Mouse (Mus musculus): Measurements from ENCODE around the gene Atad5.
"Not testable (repeated sequence)": the region's sequence is repeated elsewhere in the genome, so short reads cannot be mapped to it uniquely, and the experiment has no call there.

The Atad5 gene

DNA sequence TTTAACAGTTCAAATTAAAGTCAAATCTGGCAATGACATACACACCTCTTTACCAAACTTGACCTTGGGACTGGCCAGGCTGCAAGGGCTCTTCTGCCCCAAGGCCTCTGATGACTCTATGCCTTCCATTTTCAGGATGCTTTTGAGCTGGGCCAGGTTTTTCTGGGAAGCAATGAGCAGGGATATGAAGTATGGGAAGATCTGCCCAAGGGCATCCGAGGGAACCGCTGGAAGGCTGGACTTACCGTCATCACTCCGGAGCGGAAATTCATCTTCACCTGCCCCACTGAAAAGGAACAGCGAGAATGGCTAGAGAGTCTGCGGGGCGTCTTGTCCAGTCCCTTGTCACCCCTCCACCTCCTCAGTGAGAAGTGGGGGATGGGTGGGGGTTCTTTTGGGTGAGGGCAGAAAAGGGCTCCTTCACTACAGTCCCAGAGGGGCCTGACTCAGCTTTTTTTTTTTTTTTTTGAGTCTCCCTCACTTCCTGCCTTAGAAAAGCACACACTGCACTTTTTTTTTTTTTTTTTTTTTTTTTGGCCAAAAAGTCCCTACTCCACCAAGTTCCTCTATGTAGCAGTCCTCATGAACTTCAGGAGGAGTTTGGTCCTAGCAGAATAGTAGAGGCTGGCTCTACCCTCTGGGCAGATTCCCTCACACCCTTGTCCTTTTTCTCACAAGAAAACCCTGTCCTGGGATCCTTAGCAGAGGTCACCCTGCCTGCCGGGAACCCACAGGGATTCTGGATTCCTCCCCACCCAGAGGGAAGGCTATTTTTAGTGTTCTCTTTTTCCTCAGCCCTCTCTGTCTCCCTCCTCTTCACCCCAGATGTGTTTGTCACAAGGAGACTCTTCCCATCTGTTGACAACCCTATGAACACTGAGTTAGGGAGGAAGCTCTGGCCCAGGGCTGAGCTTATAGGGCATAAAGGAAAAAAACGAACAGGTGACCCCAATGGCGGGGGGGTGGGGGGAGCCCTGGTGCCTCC is 88.0 kb downstream of the Atad5 start:
- no peak for ATAC-seq (ENCODE audit: insufficient number of reproducible peaks, low FRiP score, low TSS enrichment)

- no peak for ATAC-seq (ENCODE audit: insufficient number of reproducible peaks, low FRiP score, low TSS enrichment)
Measured at GRCm38 (mm10) chr11:80178316-80178715, 89.1 kb downstream of the Atad5 start.

- ATAC-seq (ENCODE audit: insufficient number of reproducible peaks, low FRiP score, low TSS enrichment) = no peak
Measured at GRCm38 (mm10) chr11:80181021-80181749, 92.0 kb downstream of the Atad5 start.

DNA sequence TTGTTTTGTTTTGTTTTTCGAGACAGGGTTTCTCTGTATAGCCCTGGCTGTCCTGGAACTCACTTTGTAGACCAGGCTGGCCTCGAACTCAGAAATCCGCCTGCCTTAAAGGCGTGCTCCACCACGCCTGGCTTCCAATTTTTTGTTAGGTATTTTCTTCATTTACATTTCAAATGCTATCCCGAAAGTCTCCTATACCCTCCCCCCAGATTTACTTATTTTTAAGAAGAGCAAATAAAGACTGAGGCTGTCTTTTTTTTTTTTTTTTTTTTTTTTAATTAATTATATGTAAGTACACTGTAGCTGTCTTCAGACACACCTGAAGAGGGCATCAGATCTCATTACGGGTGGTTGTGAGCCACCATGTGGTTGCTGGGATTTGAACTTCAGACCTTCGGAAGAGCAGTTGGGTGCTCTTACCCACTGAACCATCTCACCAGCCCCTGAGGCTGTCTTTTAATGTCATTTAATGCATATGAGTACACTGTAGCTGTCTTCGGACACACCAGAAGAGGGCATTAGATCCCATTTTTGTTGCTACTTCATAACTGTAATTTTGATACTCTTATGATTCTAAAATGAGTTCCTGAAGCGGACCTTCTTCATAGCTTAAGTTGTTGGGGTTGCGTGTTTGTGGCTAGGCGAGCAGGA is 94.0 kb downstream of the Atad5 start:
- ATAC-seq (ENCODE audit: insufficient number of reproducible peaks, low FRiP score, low TSS enrichment) = not testable (repeated sequence)

GRCm38 (mm10) chr11:80183705-80184255 is 94.6 kb downstream of the Atad5 start, which contains the start of gene Rnf135:
Rnf135 (plus strand) TSS chr11:80183851.
- peak; percentile 94 for ATAC-seq (ENCODE audit: insufficient number of reproducible peaks, low FRiP score, low TSS enrichment)

DNA sequence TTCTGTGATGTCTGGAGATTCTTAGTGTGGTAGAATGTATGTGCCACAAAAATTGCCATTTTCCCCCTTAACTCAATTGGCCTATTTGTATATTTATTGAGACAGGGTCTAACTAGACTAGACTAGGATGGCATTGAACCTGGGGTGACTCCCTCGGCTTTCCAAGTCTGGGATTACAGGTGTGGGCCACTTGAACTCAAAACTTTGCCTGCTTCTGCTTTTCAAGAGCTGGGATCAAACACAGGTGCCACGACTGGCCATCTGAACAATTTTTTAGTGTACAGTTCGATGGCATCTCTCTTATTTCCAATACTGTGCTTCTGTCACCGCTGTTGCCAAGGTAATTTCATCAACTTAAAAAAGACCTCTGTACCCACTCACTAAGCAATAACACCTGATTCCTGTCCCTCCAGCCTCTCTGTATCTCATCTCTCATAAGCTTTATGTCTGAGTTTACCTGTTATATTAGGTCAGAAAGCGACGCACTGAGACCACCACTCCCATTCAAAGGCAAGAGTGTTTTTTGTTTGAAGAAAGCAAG is 95.4 kb downstream of the Atad5 start:
- no peak for ATAC-seq (ENCODE audit: insufficient number of reproducible peaks, low FRiP score, low TSS enrichment)
